Mouse (Mus musculus) heart, embryonic 14.5 days (tissue): Measurements from ENCODE around the gene Scrn1. TPM values are rescaled to one million over a fixed set of nuclear protein-coding genes. Genes with fewer than 3 reads are reported as not detected.

Experiments
- ATAC-seq: fragments of 200-750 bp; cut with Nextera tagmentation; 2 replicates; pipeline ENCODE4 v1.8.0; 2017; ENCODE audit warnings: low read depth, moderate TSS enrichment; ENCODE audit not compliant: insufficient number of reproducible peaks, insufficient read depth, low FRiP score
- H3K27ac ChIP-seq, 2 experiments: fragments of 200-500 bp in 1 of 2; fragments of 300-500 bp in 1 of 2; sonication (generic) in 1 of 2; replicated peaks in 1 of 2; 2 replicates each; pipeline ENCODE4 v1.5.1; 2012 to 2014; ENCODE audit warnings: low read depth in 2 of 2, low read length in 2 of 2, control low read depth in 1 of 2, mild to moderate bottlenecking in 1 of 2, mixed read lengths in 1 of 2; ENCODE audit not compliant: control insufficient read depth in 1 of 2, insufficient read depth in 1 of 2
- H3K27me3 ChIP-seq: fragments of 300-500 bp; sonication (generic); 2 replicates; pipeline ENCODE4 v1.6.1; 2014; ENCODE audit warnings: mild to moderate bottlenecking, low read length, control low read depth; ENCODE audit not compliant: control insufficient read depth, insufficient read depth
- H3K36me3 ChIP-seq: fragments of 300-500 bp; sonication (generic); 2 replicates; pipeline ENCODE4 v1.6.1; 2014; ENCODE audit warnings: mild to moderate bottlenecking, control low read depth, low read length, mixed read lengths; ENCODE audit not compliant: control insufficient read depth, insufficient read depth
- H3K4me1 ChIP-seq, 2 experiments: fragments of 200-500 bp in 1 of 2; fragments of 300-500 bp in 1 of 2; sonication (generic) in 1 of 2; 2 replicates each; pipeline ENCODE4 v1.6.1; 2012 to 2014; ENCODE audit warnings: low read length in 2 of 2, control low read depth in 1 of 2, mixed read lengths in 1 of 2; ENCODE audit not compliant: control insufficient read depth in 2 of 2, insufficient read depth in 2 of 2
- H3K4me2 ChIP-seq: fragments of 300-500 bp; sonication (generic); 2 replicates; pipeline ENCODE4 v1.6.1; 2014; ENCODE audit warnings: mild to moderate bottlenecking, low read length
- H3K4me3 ChIP-seq, 2 experiments: fragments of 200-500 bp in 1 of 2; fragments of 300-500 bp in 1 of 2; sonication (generic) in 1 of 2; 2 replicates each; pipeline ENCODE4 v1.5.1; 2012 to 2014; ENCODE audit warnings: low read length in 2 of 2, mild to moderate bottlenecking in 2 of 2, control low read depth in 1 of 2, low read depth in 1 of 2, moderate library complexity in 1 of 2; ENCODE audit not compliant: control insufficient read depth in 1 of 2, insufficient read depth in 1 of 2
- H3K9ac ChIP-seq: fragments of 300-500 bp; sonication (generic); 2 replicates; pipeline ENCODE4 v1.6.1; 2014; ENCODE audit warnings: mild to moderate bottlenecking, low read length
- H3K9me3 ChIP-seq: fragments of 300-500 bp; sonication (generic); 2 replicates; pipeline ENCODE4 v1.6.1; 2016; ENCODE audit warnings: low read length, control low read depth; ENCODE audit not compliant: control insufficient read depth
- WGBS: fragments of 180-500 bp; shearing (Covaris S2); extraction: QIAGEN DNeasy Blood & Tissue Kit; methylation state at CpG from one replicate; pipeline ENCODE4 v1.1.7; 2014; 5-methylcytosine and 5-hydroxymethylcytosine counted together
- polyA plus RNA-seq: library from polyadenylated mRNA; unstranded; fragments of >200 nt; fragmentation: Nextera tagmentation; extraction: Ambion mirVana; gene quantifications from 2 replicates; pipeline ENCODE4 v1.2.1, GENCODE M21; 2014

The Scrn1 gene
- polyA plus RNA-seq, 1 experiment from 2014 or later, result 11.1 TPM

DNA sequence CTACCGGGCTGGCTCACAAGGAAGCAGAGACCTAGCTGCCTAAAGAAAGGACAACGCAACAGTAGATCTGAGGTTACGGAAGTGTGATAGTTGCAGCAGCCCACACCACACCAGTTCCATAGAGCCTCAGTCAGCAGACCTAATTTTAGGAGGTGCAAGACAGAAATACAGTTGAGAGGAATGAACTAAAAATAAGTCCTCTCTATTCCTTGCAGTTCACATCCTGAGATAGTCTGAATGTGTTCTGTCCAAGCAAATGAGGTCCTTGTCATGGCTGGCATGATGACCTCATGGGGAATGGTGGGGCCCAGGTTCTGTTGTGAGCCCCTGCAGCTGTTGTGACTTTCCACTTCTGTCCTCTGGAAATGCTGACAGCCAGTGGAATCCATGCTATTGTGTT, 98.9 kb downstream of the Scrn1 start:
- H3K4me1 ChIP-seq, result peaks cover 23 to 57% of the 10 kb centered on the region in 2 experiments
- H3K36me3 ChIP-seq, result no peaks in the 10 kb centered on the region
- peak overlapping the region; percentile 35 for H3K9ac ChIP-seq
- no peak overlapping the region for H3K4me3 ChIP-seq
- peak overlapping the region; percentile 90 to 98 for H3K27ac ChIP-seq
- no peaks in the 10 kb centered on the region for H3K9me3 ChIP-seq
- peak overlapping the region; percentile 35 for H3K4me2 ChIP-seq
- no peaks in the 10 kb centered on the region for H3K27me3 ChIP-seq
- peak; percentile 81 for ATAC-seq
- WGBS, result 20% methylated on average over 3 of the region's 3 CpGs

DNA sequence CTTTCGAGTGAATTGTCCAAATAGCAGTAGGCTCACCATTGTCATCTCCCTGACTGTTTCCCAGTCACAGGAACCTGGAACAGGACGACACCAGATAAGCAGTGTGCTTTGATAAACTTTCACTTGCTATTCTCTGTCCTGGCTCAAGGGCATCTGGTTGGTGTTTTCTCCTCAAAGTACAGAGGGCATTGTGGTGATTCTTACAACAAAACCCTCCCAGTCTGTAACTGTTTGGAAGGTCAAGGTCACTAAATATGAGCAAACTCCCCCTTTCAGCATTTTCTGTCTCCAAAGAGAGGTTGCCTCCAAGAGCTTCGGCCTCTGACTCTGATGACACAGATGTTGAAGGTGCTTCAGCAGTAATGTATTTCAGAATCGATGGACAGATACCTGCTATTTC, 101.4 kb downstream of the Scrn1 start:
- peaks cover 27 to 52% of the 10 kb centered on the region in 2 experiments for H3K4me1 ChIP-seq
- no peaks in the 10 kb centered on the region for H3K9me3 ChIP-seq
- no peak overlapping the region; the same call in 1 of the 2 replicates for H3K9ac ChIP-seq
- H3K27ac ChIP-seq, result peak overlapping the region in 1 of 2 experiments; percentile 16; a peak in 1 of 4 replicates
- no peaks in the 10 kb centered on the region for H3K27me3 ChIP-seq
- H3K36me3 ChIP-seq, result no peaks in the 10 kb centered on the region
- ATAC-seq, result no peak
- no peak overlapping the region for H3K4me2 ChIP-seq
- WGBS, result 50% methylated on average over 4 of the region's 4 CpGs
- H3K4me3 ChIP-seq, result no peak overlapping the region

DNA sequence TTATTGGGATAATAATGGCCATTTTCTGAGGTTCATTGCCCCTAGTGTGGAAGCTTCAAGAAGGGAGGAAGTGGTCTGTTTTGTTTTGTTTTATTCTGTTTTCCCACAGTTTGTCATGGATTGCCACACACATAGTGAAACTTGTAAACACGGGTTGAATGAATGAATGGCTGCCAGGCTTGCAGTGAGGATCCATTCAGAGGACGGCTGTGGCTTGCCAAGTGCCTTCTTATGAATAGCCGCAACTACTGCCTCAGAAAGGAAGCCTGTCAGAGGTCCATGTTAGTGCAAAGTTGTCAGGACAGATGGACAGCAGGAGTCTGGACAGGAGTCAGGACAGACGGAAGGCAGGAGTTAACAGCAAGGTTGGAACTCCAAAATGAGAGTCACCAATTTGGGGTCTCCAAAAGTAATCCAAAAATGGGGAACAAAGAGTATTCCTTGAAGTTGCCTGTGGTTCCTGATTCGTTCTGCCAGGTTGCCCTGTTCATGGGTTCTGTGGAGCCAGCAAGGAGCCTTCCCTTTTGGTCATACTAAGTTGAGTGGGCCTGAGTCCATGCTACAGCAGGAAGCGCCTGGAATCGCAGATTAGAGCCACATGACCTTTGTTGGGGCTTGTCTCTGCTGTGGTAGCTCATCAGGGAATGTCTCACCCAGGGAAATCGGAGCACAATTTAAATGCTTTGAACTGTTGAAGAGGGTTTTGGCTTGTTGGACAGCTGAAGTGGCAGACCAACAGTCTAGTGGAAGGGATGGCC, 102.4 kb downstream of the Scrn1 start:
- no peak overlapping the region for H3K9ac ChIP-seq
- no peaks in the 10 kb centered on the region for H3K27me3 ChIP-seq
- no peaks in the 10 kb centered on the region for H3K36me3 ChIP-seq
- peaks cover 36 to 54% of the 10 kb centered on the region in 2 experiments for H3K4me1 ChIP-seq
- WGBS, result 50% methylated on average over 8 of the region's 8 CpGs
- H3K9me3 ChIP-seq, result no peaks in the 10 kb centered on the region
- no peak overlapping the region for H3K4me3 ChIP-seq
- H3K27ac ChIP-seq, result peak overlapping the region; percentile 53 to 62; a peak in 3 of 4 replicates
- ATAC-seq, result no peak
- no peak overlapping the region for H3K4me2 ChIP-seq

DNA sequence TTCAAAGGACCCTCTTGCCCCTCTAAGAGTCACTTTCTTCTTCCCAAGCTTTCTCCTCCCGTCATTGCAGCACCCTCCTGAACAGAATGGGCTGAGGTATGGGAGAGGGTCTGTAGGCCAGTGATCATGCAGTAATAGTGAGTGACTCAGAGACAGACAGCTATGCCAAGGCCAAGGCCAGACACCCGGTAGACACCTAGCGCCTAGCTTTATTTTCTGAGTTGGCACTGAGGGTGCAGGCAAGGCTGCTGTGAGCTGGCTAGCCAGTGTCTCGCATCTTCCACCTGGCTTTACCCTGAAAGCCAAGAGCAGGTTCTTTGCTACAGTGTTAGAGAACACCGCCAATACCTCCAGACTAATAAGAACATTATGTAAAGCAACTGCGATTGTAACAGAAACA, 103.5 kb downstream of the Scrn1 start:
- Histone ChIP-seq H3K27ac (no peak overlapping the region), H3K9ac (no peak overlapping the region), H3K4me1 (peaks cover 35 to 61% of the 10 kb centered on the region in 2 experiments), H3K4me2 (no peak overlapping the region), H3K9me3 (no peaks in the 10 kb centered on the region), H3K27me3 (no peaks in the 10 kb centered on the region), H3K4me3 (no peak overlapping the region), H3K36me3 (no peaks in the 10 kb centered on the region)
- whole genome bisulfite sequencing, result 86% methylated on average over 6 of the region's 6 CpGs
- ATAC-seq, result no peak

DNA sequence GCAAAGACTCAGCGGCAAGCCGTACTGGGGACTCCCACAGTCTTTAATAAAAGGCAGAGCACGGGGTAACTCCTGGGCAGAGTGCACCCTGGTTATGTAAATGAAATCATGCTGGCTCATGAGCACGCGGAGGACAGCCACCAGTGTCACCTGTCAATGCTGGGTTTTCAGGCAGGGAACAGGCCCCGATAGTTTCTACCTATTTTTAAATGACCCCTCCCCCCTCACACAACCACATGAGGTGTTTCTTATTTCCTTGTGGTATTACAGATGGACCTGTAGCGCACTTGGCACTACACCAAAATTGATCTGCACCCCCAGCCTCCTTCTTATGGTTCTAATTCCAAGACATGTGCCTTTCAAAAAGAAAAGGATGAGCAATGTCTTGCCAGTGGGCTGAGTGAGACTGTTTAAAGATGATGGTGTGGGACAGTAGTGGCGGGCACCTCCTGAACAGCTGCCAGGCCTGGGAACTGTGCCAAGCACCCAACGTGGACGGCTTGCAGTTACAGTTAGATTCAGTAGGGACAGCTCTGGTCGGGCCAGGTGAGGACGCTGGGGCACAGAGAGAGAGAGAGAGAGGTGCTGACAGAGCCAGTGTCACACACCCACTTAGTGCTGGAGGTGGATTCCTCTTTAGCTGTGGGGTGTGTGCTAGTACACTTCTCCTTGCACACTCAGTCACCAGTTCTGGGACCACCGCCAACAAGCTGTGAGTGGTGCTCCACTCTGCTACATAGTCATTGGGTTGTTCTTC, 105.2 kb downstream of the Scrn1 start:
- Histone ChIP-seq H3K27me3 (no peaks in the 10 kb centered on the region), H3K4me2 (no peak overlapping the region), H3K4me1 (peaks cover 35 to 48% of the 10 kb centered on the region in 2 experiments), H3K9ac (no peak overlapping the region), H3K4me3 (no peak overlapping the region), H3K9me3 (no peaks in the 10 kb centered on the region), H3K27ac (peak overlapping the region; percentile 46 to 72; a peak in 3 of 4 replicates), H3K36me3 (no peaks in the 10 kb centered on the region)
- WGBS, result 41% methylated on average over 13 of the region's 13 CpGs
- ATAC-seq, result peak; percentile 88

DNA sequence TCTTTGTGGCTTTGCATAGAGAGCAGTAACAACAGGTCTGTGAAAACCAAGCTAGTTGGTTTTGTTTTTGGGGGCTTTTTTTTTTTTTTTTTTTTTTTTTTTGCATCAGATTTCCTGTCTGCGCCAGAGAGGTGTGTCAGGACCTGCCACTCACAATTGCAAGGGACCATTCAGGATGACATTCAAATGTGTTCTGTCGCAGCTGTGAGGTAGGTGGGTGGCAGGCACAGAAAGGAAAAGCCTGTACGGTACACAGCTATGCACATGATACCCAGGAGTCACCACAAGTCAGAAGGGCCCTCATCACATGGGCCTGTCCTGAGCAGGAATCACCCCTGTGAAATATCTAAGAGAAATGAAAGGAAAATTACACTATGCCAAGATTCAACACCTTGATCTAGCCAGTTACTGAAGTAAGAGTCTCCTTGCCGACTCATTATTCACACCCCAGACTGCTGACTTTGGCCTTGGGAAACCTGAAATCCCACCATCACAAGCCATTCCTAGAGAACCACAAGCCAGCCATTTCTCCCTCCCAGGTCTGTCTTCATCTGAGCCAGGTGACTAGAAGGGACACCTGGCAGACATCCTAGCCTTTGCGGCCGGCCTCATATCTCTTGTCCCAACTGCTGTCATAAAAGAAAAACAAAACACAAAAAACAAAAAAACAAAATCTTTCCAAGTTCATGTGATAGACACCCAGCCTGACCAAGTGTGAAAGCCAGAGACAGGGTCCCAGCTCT, 105.9 kb downstream of the Scrn1 start:
- peaks cover 34 to 48% of the 10 kb centered on the region in 2 experiments for H3K4me1 ChIP-seq
- peak overlapping the region; percentile 46 to 72; a peak in 2 of 4 replicates for H3K27ac ChIP-seq
- no peak overlapping the region for H3K4me3 ChIP-seq
- ATAC-seq, result no peak
- no peaks in the 10 kb centered on the region for H3K36me3 ChIP-seq
- H3K27me3 ChIP-seq, result no peaks in the 10 kb centered on the region
- no peaks in the 10 kb centered on the region for H3K9me3 ChIP-seq
- WGBS, result 64% methylated on average over 6 of the region's 6 CpGs
- H3K9ac ChIP-seq, result 0 out of 2 replicates have a peak overlapping the region, but pooled peaks have one; percentile 23
- H3K4me2 ChIP-seq, result no peak overlapping the region

DNA sequence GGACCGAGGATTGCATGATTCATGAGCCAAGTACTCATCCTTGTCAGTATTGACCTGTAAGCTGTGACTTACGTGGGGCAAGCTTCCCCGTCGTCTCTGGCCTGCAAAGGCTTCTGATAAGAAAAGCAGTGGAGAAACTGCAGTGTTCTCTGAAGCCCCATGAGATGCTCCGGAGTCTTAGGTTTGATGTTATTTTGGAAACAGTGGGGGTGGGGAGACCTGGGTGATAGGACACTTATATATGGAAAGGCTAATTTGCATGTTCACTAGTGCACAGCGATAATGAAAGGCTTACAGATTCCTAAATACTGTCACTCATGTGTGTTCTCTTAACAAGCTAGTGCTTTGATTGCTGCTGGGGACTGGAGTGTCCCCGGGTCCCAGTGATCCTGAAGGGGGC, 106.6 kb downstream of the Scrn1 start:
- Histone ChIP-seq H3K9me3 (no peaks in the 10 kb centered on the region), H3K4me3 (no peak overlapping the region), H3K27me3 (no peaks in the 10 kb centered on the region), H3K4me1 (peaks cover 30 to 41% of the 10 kb centered on the region in 2 experiments), H3K9ac (no peak overlapping the region), H3K27ac (peak overlapping the region; percentile 3 to 24; a peak in 1 of 4 replicates), H3K36me3 (no peaks in the 10 kb centered on the region), H3K4me2 (peak overlapping the region; percentile 9)
- no peak for ATAC-seq
- WGBS, result 9% methylated on average over 7 of the region's 7 CpGs
